Mouse (Mus musculus) testis, adult 2 months (tissue): ENCODE measurements around the gene Abcg8.

Source experiments
- CTCF ChIP-seq: fragments of 200-500 bp; IDR thresholded peaks from 2 replicates; pipeline ENCODE4 v1.5.1; 2012; ENCODE audit warnings: low read depth, mild to moderate bottlenecking, inconsistent platforms, low read length, moderate library complexity; ENCODE audit not compliant: control insufficient read depth, insufficient read depth, insufficient replicate concordance
- POLR2A ChIP-seq: fragments of 200-500 bp; IDR thresholded peaks from 2 replicates; pipeline ENCODE4 v1.6.1; 2012; ENCODE audit warnings: low read depth, mild to moderate bottlenecking, inconsistent platforms, low read length, moderate library complexity; ENCODE audit not compliant: control insufficient read depth

DNA sequence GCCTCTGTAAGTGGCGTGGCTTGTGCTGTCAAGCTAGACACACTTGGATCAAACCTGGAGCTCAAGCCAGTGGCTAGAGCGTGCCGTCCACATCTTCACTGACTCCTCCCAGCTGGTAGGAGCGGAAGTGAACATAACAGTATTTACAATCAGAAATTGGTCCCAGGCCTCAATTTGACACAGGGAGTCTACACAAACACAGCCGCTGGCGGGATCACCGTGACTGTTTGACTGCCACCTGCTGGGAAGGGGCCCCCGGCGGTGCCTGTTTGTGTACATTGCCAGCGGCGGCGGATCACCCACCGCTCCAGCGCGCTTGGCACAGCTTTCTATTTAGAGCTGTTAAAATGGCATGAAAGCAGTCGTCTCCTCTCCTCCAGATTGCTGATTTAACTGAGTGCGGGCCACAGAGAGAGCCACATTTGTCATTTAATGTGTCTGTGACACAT, 33.3 kb downstream of the Abcg8 start:
- TF ChIP-seq CTCF (no peak), POLR2A (no peak)
